Mouse (Mus musculus) gastrocnemius, postnatal 25 days (tissue): ENCODE measurements around the gene Pax7. TPM values are rescaled to one million over a fixed set of nuclear protein-coding genes. Genes with fewer than 3 reads are reported as not detected.

ENCODE experiments used
- DNase-seq: peaks from one replicate; pipeline ENCODE4 v3.0.0; 2022
- long read RNA-seq, 2 experiments: library from polyadenylated mRNA; stranded (forward); transcript quantifications; one replicate each; pipeline ENCODE4 v2.0.0; 2021
- total RNA-seq, 2 experiments: library from RNA; stranded (reverse); gene quantifications; 1 replicate in 1 of 2; 2 replicates in 1 of 2; pipeline ENCODE4 v1.2.3; 2021

The Pax7 gene
- 1 to 10 TPM; 1.6 to 2.4 TPM for total RNA-seq
- long read RNA-seq, experiment 1, partial matches to known transcripts = 0 of 1 reads
- long read RNA-seq, experiment 1, other reads (novel, unspliced or antisense) = 1 of 1 reads
- long read RNA-seq, experiment 2, partial matches to known transcripts = 0 of 2 reads
- long read RNA-seq, experiment 2, other reads (novel, unspliced or antisense) = 2 of 2 reads

- DNase-seq = peak; percentile 39
These were observed at the start of gene Pax7 for GRCm38 (mm10) chr4:139833036-139833634. TSS of gene Pax7 (minus strand) at chr4:139833528.

- DNase-seq = no peak
These were observed 48.5 kb upstream of the Pax7 start for GRCm38 (mm10) chr4:139881796-139882195.

- DNase-seq = no peak
These were observed 46.0 kb upstream of the Pax7 start for GRCm38 (mm10) chr4:139879324-139879723.

GRCm38 (mm10) chr4:139878443-139878842, 45.1 kb upstream of the Pax7 start:
- no peak for DNase-seq

- no peak for DNase-seq
These were observed 43.9 kb upstream of the Pax7 start for GRCm38 (mm10) chr4:139877269-139877668.

GRCm38 (mm10) chr4:139872595-139872994, 39.3 kb upstream of the Pax7 start:
- DNase-seq = no peak

GRCm38 (mm10) chr4:139871699-139872098, 38.4 kb upstream of the Pax7 start:
- DNase-seq = no peak

GRCm38 (mm10) chr4:139863218-139863617, 29.9 kb upstream of the Pax7 start:
- no peak for DNase-seq

- peak; percentile 34 for DNase-seq
These were observed 25.4 kb upstream of the Pax7 start for GRCm38 (mm10) chr4:139858635-139859176.

- DNase-seq = no peak
These were observed 19.1 kb upstream of the Pax7 start for GRCm38 (mm10) chr4:139852219-139853035.

GRCm38 (mm10) chr4:139851387-139851786, 18.1 kb upstream of the Pax7 start:
- no peak for DNase-seq

GRCm38 (mm10) chr4:139850547-139851170, 17.3 kb upstream of the Pax7 start:
- DNase-seq = no peak

GRCm38 (mm10) chr4:139843456-139843855, 10.1 kb upstream of the Pax7 start:
- DNase-seq = no peak

GRCm38 (mm10) chr4:139842919-139843318, 9.6 kb upstream of the Pax7 start:
- DNase-seq = no peak

- no peak for DNase-seq
These were observed 7.7 kb upstream of the Pax7 start for GRCm38 (mm10) chr4:139840939-139841500.

- no peak for DNase-seq
These were observed 7.1 kb upstream of the Pax7 start for GRCm38 (mm10) chr4:139840442-139840841.

GRCm38 (mm10) chr4:139836681-139837080, 3.4 kb upstream of the Pax7 start:
- DNase-seq = no peak

- DNase-seq = no peak
These were observed 2.9 kb upstream of the Pax7 start for GRCm38 (mm10) chr4:139836196-139836595.

GRCm38 (mm10) chr4:139833817-139834401, 581 bp upstream of the Pax7 start:
- no peak for DNase-seq

GRCm38 (mm10) chr4:139832281-139833035, 870 bp downstream of the Pax7 start:
- peak; percentile 28 for DNase-seq
